Mouse (Mus musculus): ENCODE measurements at regions not wholly inside any gene's neighbourhood (a gene's known extent, or its start where the extent isn't known, plus 50 kb on each side); places are given as distances from the start of the nearest gene placed in this dataset.

DNA sequence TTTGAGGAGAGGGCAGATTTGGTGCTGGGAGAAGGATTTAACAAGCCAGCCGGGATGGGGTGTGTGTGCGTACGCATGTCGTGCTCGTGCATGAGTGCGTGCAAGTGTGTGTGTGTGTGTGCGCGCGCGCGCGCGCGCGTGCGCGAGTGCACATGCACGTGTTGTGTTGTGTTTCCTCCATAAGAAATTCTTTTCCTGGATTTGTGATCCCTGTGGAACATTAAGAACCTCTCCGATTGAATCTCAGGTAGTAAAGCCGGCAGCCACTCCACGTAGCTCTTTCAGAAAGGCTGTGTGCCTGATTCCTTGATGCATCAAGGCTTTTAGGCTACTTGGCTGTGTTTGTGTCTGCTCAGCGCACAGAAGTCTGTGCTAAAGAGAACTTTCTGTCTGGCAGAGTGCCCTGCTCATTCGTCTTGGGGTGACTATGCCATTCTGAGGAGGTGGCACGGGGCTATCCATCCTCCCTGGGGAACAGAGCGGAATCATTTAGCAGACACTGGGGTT, 62.7 kb upstream of the Sox4 start:
- TF ChIP-seq USF1 (IDR thresholded peaks at IDR 0.05; ENCODE audit: low read depth): no peak
- TF ChIP-seq POLR2A (IDR thresholded peaks at IDR 0.05; ENCODE audit: insufficient read length, low read depth): no peak
- no peak for TF ChIP-seq CEBPB (IDR thresholded peaks at IDR 0.05; ENCODE audit: insufficient read depth, poor library complexity, severe bottlenecking)
- TF ChIP-seq MAX (IDR thresholded peaks at IDR 0.05; ENCODE audit: low read depth): no peak
- no peak for TF ChIP-seq POLR2AphosphoS2 (IDR thresholded peaks at IDR 0.05; ENCODE audit: insufficient read length, low read depth)
- TF ChIP-seq MYOD1 (IDR thresholded peaks at IDR 0.05; ENCODE audit: control insufficient read depth in 1 of 3, insufficient read length in 2 of 3, low read depth in 2 of 3): no peak
- TF ChIP-seq E2F4 (IDR thresholded peaks at IDR 0.05; ENCODE audit: insufficient read depth): no peak
- TF ChIP-seq TCF12 (IDR thresholded peaks at IDR 0.05; ENCODE audit: insufficient read depth, poor library complexity, severe bottlenecking): no peak
- TF ChIP-seq SRF (IDR thresholded peaks at IDR 0.05; ENCODE audit: control insufficient read depth, insufficient read length, low read depth): no peak
- no peak for TF ChIP-seq MYOG (IDR thresholded peaks at IDR 0.05; ENCODE audit: control insufficient read depth in 1 of 3, insufficient read depth in 1 of 3, insufficient read length in 2 of 3, low read depth in 2 of 3)
